8 mouse cellular contexts compared by ENCODE assay signal in the genomic region with DNA sequence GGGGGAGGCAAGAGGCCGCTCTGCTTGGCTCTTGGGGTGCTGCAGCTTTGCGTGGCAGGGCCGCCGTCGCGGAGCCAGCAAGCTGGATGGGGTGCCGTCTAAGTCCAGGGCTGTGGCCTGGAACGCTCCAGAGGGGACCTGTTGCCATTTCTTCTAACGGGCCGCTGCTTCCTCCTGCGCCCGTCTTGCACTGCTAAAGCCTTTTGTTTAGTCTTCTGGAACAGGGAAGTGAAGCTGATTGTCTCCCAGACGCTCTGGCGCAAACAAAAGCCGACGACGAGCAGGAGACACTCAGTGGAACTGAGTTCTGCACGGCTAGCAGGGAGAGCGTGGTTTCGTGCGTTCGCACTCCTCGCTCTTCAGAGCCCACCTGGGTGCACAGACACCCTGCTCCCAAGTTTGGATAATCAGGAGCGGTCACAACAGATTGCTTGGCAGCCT. TPM values are rescaled to one million over a fixed set of nuclear protein-coding genes. Genes with fewer than 3 reads are reported as not detected.
DNase-seq lines count a peak whose midpoint lies in the region; ATAC-seq lines count a peak whose summit lies in the region.

No protein-coding gene starts in this region.

- H3K9me3 ChIP-seq in kidney, embryonic 15.5 days (replicated peaks) = no peaks in the 10 kb centered on the region
- H3K9me3 ChIP-seq in embryonic facial prominence, embryonic 14.5 days (ENCODE audit: control insufficient read depth, low read length) = no peaks in the 10 kb centered on the region
- no peaks in the 10 kb centered on the region for H3K9me3 ChIP-seq in stomach, embryonic 15.5 days

- H3K27ac ChIP-seq in kidney, embryonic 15.5 days = peak overlapping the region; percentile 94
- peak overlapping the region; percentile 82 for H3K27ac ChIP-seq in embryonic facial prominence, embryonic 14.5 days (replicated peaks; ENCODE audit: low read depth, low read length)
- peak overlapping the region; percentile 94 for H3K27ac ChIP-seq in stomach, embryonic 15.5 days

- H3K27me3 ChIP-seq in kidney, embryonic 15.5 days = no peaks in the 10 kb centered on the region
- H3K27me3 ChIP-seq in embryonic facial prominence, embryonic 14.5 days (replicated peaks; ENCODE audit: control insufficient read depth, insufficient read depth, low read length) = no peaks in the 10 kb centered on the region
- H3K27me3 ChIP-seq in stomach, embryonic 15.5 days (replicated peaks) = no peaks in the 10 kb centered on the region

- peaks cover 30% of the 10 kb centered on the region for H3K4me1 ChIP-seq in kidney, embryonic 15.5 days
- H3K4me1 ChIP-seq in embryonic facial prominence, embryonic 14.5 days (ENCODE audit: control insufficient read depth, insufficient read depth, low read length) = peaks cover 11% of the 10 kb centered on the region
- H3K4me1 ChIP-seq in stomach, embryonic 15.5 days = peaks cover 12% of the 10 kb centered on the region

- H3K9ac ChIP-seq in kidney, embryonic 15.5 days = peak overlapping the region; percentile 86
- peak overlapping the region; percentile 82 for H3K9ac ChIP-seq in embryonic facial prominence, embryonic 14.5 days (ENCODE audit: low read depth, low read length)
- H3K9ac ChIP-seq in stomach, embryonic 15.5 days = peak overlapping the region; percentile 87

- peaks cover under 1% of the 10 kb centered on the region for H3K36me3 ChIP-seq in kidney, embryonic 15.5 days
- H3K36me3 ChIP-seq in embryonic facial prominence, embryonic 14.5 days (ENCODE audit: control insufficient read depth, insufficient read depth, low read length) = no peaks in the 10 kb centered on the region
- H3K36me3 ChIP-seq in stomach, embryonic 15.5 days = no peaks in the 10 kb centered on the region

- no peak; the same call in none of the 2 replicates for ATAC-seq in kidney, embryonic 15.5 days (replicated peaks; ENCODE audit: low FRiP score)
- peak; percentile 23 for ATAC-seq in embryonic facial prominence, embryonic 14.5 days (ENCODE audit: low read depth)
- ATAC-seq in inflammation-experienced regulatory T-cells, adult 6 months = peak; percentile 5
- ATAC-seq in stomach, embryonic 15.5 days (ENCODE audit: insufficient read depth, low FRiP score, low read depth) = peak; percentile 14; the same call in 1 of the 2 replicates

- no peak for DNase-seq in kidney, postnatal 4 days
- DNase-seq in ES-CJ7 (ENCODE audit: low read depth, low spot score) = peak; percentile 69
- peak; percentile 51 for DNase-seq in embryonic facial prominence, embryonic 14.5 days (ENCODE audit: low spot score)
- peak; percentile 70 for DNase-seq in lung, postnatal 36 days
- DNase-seq in cerebellum, postnatal 36 days = no peak

- H3K4me3 ChIP-seq in kidney, embryonic 15.5 days (replicated peaks) = peak overlapping the region; percentile 88
- H3K4me3 ChIP-seq in embryonic facial prominence, embryonic 14.5 days (ENCODE audit: low read depth, low read length) = peak overlapping the region; percentile 69
- H3K4me3 ChIP-seq in stomach, embryonic 15.5 days (replicated peaks) = peak overlapping the region; percentile 84

- WGBS in kidney, embryonic 15.5 days = under 1% methylated on average over 24 of the region's 24 CpGs
- WGBS in embryonic facial prominence, embryonic 14.5 days = 0% methylated on average over 17 of the region's 24 CpGs
- WGBS in stomach, embryonic 15.5 days = under 1% methylated on average over 24 of the region's 24 CpGs

- H3K4me2 ChIP-seq in kidney, embryonic 15.5 days = peak overlapping the region; percentile 66
- peak overlapping the region; percentile 73 for H3K4me2 ChIP-seq in embryonic facial prominence, embryonic 14.5 days (ENCODE audit: low read depth, low read length)
- peak overlapping the region; percentile 56 for H3K4me2 ChIP-seq in stomach, embryonic 15.5 days

RNA-seq across cellular contexts. Expression of gene Cnot8, which starts 0.4 kb away (rescaled TPM):
- 85.7 and 89.9 TPM in 2 replicates for polyA plus RNA-seq in kidney, embryonic 15.5 days (2015; fragmentation: Nextera tagmentation; extraction: Ambion mirVana)
- 85.8 and 94.9 TPM in 2 replicates for polyA plus RNA-seq in embryonic facial prominence, embryonic 14.5 days (2014; fragmentation: Nextera tagmentation; extraction: Ambion mirVana)
- 10 to 100 TPM; 78.6 to 90.1 (median 89.4) TPM for polyA plus RNA-seq in inflammation-experienced regulatory T-cells, adult 6 months (2017; shearing (Covaris generic))
- 79.8 and 81.6 TPM in 2 replicates for polyA plus RNA-seq in stomach, embryonic 15.5 days (2015; fragmentation: Nextera tagmentation; extraction: Ambion mirVana)

RNA-seq across cellular contexts. Expression of gene Gm12248, which starts 11.4 kb away (rescaled TPM):
- 0.21 TPM in 1 of 2 replicates, not detected in the other for polyA plus RNA-seq in kidney, embryonic 15.5 days (2015; fragmentation: Nextera tagmentation; extraction: Ambion mirVana)
- not detected in 2 replicates for polyA plus RNA-seq in embryonic facial prominence, embryonic 14.5 days (2014; fragmentation: Nextera tagmentation; extraction: Ambion mirVana)
- under 1 TPM in 1 of 3 experiments, not detected in 2; 0.62 TPM for polyA plus RNA-seq in inflammation-experienced regulatory T-cells, adult 6 months (2017; shearing (Covaris generic))
- 0.12 TPM in 1 of 2 replicates, not detected in the other for polyA plus RNA-seq in stomach, embryonic 15.5 days (2015; fragmentation: Nextera tagmentation; extraction: Ambion mirVana)

Comparison
In these comparisons a context has a peak if more than half of its experiments do, and no peak if none do; other contexts are left out.
1. DNase-seq: peak in ES-CJ7 (single experiment), embryonic facial prominence, embryonic 14.5 days (single experiment) and lung, postnatal 36 days (single experiment); none in kidney, postnatal 4 days (0 of 2) and cerebellum, postnatal 36 days (0 of 2).
2. Peak in every context shown above with its lines, with median percentiles within 50 percentile points of each other: H3K27ac ChIP-seq, H3K4me2 ChIP-seq, H3K4me3 ChIP-seq and H3K9ac ChIP-seq.